Mouse (Mus musculus) cerebellum, adult 18-20 months (tissue): ENCODE measurements around the gene Mum1.

Source experiments
- DNase-seq, 2 experiments: peaks; one replicate each; pipeline ENCODE4 v3.0.0; 2021

Mum1 gene

GRCm38 (mm10) chr10:80252493-80253274 is 26.4 kb downstream of the Mum1 start:
- no peak for DNase-seq

- no peak for DNase-seq
These were observed 27.3 kb downstream of the Mum1 start for GRCm38 (mm10) chr10:80253551-80253950.

- no peak for DNase-seq
These were observed 28.4 kb downstream of the Mum1 start for GRCm38 (mm10) chr10:80254331-80255297.

GRCm38 (mm10) chr10:80255881-80256535 is 29.8 kb downstream of the Mum1 start:
- DNase-seq = peak in 1 of 2 experiments; percentile 48

- DNase-seq = peak in 1 of 2 experiments; percentile 38
These were observed 31.7 kb downstream of the Mum1 start for GRCm38 (mm10) chr10:80257936-80258335.

- no peak for DNase-seq
These were observed 32.7 kb downstream of the Mum1 start for GRCm38 (mm10) chr10:80258752-80259462.

GRCm38 (mm10) chr10:80259463-80259805 is 33.2 kb downstream of the Mum1 start:
- no peak for DNase-seq

- peak; percentile 80 to 81 for DNase-seq
These were observed 33.8 kb downstream of the Mum1 start for GRCm38 (mm10) chr10:80259861-80260641.

- DNase-seq = peak; percentile 93
These were observed 34.7 kb downstream of the Mum1 start, which contains the start of the genes Gamt and Dazap1 for GRCm38 (mm10) chr10:80260642-80261584. Gene Gamt, minus strand, starts transcription at chr10:80261012. Gene Dazap1, plus strand, starts transcription at chr10:80261486.

- peak; percentile 87 to 89 for DNase-seq
These were observed 35.3 kb downstream of the Mum1 start for GRCm38 (mm10) chr10:80261585-80261968.

GRCm38 (mm10) chr10:80262169-80262568 is 35.9 kb downstream of the Mum1 start:
- no peak for DNase-seq

GRCm38 (mm10) chr10:80262776-80263365 is 36.6 kb downstream of the Mum1 start:
- DNase-seq = no peak

GRCm38 (mm10) chr10:80264341-80265148 is 38.3 kb downstream of the Mum1 start:
- DNase-seq = peak; percentile 98 to 100

GRCm38 (mm10) chr10:80265149-80265486 is 38.9 kb downstream of the Mum1 start:
- no peak for DNase-seq

GRCm38 (mm10) chr10:80270099-80270498 is 43.9 kb downstream of the Mum1 start:
- DNase-seq = no peak

GRCm38 (mm10) chr10:80270734-80271181 is 44.5 kb downstream of the Mum1 start:
- peak; percentile 60 to 61 for DNase-seq

- DNase-seq = no peak
These were observed 45.1 kb downstream of the Mum1 start for GRCm38 (mm10) chr10:80271186-80271843.

- peak in 1 of 2 experiments; percentile 30 for DNase-seq
These were observed 45.8 kb downstream of the Mum1 start for GRCm38 (mm10) chr10:80271870-80272585.
